Mouse (Mus musculus) heart, postnatal 25 days (tissue): ENCODE data around the gene Sf3a1. TPM values are rescaled to one million over a fixed set of nuclear protein-coding genes. Genes with fewer than 3 reads are reported as not detected.
A peak's percentile ranks its signal among the peaks of the same experiment; 100 is the strongest.

Source experiments
- DNase-seq: peaks from one replicate; pipeline ENCODE4 v3.0.0; 2022; ENCODE audit warnings: low spot score
- intact Hi-C: fragments of 180-260 bp; cut with DNase I; formaldehyde crosslinking; loops from one replicate; pipeline ENCODE4 v1.15.1; 2025
- total RNA-seq, 2 experiments: library from RNA; stranded (reverse); gene quantifications; 2 replicates each; pipeline ENCODE4 v1.2.3; 2021

Gene Sf3a1
- total RNA-seq, 2 experiments from 2014 or later = 40.0 to 43.9 TPM

GRCm38 (mm10) chr11:4207655-4208054, 47.5 kb downstream of the Sf3a1 start:
- intact Hi-C loops = no loop called here
- DNase-seq = no peak

DNA sequence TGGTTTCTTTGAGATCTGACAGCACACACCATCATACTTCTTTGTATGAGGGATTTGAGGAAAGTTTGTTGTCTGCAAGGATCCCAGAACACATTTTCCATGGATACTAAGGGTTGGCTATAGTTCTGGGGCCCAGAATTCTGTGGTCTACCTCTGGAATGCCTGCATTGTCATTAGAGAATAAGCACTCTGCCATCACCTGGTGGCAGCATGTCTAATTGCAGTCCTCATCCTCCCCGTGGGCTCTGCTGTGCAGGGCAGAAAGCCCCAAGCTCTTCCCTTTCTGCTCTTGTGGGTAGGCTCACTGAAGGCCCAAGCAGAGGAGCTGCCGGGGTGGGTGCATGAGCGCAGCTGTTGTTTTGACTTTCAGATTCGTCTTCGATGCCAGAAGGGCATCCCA, 49.4 kb downstream of the Sf3a1 start:
- no peak for DNase-seq
- intact Hi-C loops = no loop called here

- DNase-seq = no peak
- intact Hi-C loops = loop anchor here (10.0 kb wide), 1 partner anchor 46 kb away; the partner anchor contains the start of genes Ccdc157 and Sf3a1
Measured at GRCm38 (mm10) chr11:4210786-4211185, 50.6 kb downstream of the Sf3a1 start.

DNA sequence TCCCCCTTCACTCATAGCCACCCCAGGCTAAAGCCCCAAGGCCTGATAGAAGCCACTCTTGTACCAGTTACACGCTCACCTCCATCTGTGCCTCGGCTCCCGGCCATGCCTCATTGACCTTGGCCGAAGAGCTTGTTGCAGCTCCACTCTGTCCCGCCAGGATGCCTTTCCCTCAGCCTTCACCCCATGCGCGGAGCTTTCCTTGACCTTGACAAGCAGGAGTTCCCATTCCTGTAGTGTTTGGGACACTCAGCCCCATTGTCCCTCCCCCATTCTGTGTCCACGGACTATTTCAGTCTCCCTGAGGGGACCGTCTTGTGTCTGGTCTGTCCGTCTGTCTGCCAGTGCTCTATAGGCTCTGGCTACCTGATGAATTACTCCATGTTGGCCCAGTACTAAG, 53.0 kb downstream of the Sf3a1 start:
- intact Hi-C loops = loop anchor here (10.0 kb wide), 1 partner anchor 48 kb away; the partner anchor contains the start of genes Ccdc157 and Sf3a1

DNA sequence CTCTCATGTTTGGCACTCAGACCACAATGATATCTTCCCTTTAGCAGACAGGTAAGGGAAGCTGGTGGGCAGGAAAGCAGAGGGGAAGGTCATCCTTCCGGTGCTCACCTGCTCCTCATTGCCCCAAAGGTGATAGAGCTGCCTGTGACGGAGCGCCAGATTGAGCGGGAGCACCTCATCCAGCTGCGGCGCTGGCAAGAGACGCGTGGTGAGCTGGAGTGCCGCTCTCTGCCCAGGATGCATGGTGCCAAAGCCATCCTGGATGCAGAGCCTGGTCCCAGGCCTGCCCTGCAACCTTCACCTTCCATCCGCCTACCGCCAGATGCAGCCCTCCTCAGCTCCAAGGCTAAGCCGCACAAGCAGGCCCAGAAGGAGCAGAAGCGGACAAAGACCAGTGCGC, 54.4 kb downstream of the Sf3a1 start:
- DNase-seq = no peak
- intact Hi-C loops = loop anchor here (10.0 kb wide), 1 partner anchor 50 kb away; the partner anchor contains the start of genes Ccdc157 and Sf3a1

More for the DNA sequence above, 53.0 kb downstream of the Sf3a1 start:
- no peak for DNase-seq

- DNase-seq = no peak
- intact Hi-C loops = loop anchor here (10.0 kb wide), 1 partner anchor 50 kb away; the partner anchor contains the start of genes Ccdc157 and Sf3a1
Measured at GRCm38 (mm10) chr11:4215061-4215460, 54.9 kb downstream of the Sf3a1 start.

DNA sequence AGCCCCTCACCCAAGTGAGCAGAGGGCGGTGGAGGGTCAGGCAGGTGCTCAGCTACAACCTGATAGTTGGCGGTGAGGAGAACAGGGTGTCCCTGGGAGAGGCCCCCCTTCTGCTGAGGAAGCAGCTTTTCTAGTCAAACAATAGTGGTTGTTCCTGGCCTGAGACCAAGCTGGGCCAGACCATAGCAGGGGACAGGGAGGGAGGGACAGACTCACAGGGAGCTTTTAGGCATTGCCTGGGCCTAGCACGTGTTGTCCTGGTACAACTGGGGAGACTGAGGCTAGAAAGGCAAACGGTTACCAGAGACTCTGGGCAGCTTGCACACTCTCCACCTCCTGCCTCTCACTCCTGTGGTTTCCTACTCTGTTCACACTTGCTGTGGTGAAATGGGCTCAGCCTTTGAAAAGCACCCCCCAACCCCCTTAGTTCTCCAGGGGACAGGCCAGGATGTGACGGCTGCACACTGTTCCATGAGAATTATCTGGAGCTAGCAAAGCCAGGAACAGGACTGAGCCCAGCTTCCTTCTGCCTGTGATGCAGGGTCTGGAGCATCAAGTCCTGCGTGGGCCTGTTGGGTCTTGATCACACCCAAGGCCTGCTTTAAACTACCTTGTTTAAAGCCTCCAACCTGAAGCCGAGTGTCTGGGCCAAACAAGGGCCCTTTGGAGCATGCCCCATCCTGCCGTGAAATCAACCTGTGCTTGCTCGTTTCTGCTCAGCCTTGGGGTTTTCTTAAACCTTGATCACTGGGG, 56.3 kb downstream of the Sf3a1 start:
- intact Hi-C loops = loop anchor here (10.0 kb wide), 1 partner anchor 52 kb away; the partner anchor contains the start of genes Ccdc157 and Sf3a1
- peak; percentile 78 for DNase-seq

DNA sequence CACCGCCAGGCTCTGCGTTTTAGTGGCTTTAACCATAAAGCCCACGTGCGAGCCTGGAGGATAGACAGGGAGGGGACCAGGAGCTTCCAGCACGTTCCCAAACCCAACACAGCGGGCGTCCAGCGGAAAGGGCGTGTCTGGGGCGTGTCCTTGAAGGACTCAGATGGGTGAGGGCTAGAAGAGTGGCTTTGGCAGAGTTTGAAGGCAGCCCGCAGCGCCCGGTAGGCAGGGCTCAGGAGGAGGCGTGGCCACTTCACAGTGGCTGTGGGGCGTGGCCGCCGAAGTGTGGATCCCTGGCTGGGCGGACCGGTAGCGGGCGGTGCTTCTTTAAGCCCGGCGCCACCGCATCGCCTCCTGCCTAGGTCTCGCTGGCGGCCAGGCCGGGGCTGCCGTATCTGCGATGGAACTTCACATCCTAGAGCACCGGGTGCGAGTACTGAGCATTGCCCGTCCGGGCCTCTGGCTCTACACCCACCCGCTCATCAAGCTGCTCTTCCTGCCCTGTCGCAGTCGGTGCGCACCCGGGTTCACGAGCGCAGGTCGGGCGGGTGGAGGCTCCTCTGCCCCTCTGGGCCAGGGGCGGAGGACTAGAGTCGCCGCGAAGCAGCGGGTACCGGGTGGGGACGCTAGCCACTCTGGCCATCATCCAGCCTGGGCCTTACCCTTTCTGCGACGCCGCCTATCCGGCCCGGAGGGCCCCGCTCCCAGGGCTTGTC, 57.9 kb downstream of the Sf3a1 start, which contains the start of gene Castor1:
Castor1 (plus strand) TSS at position 312 of the 716 bp plus-strand sequence.
- DNase-seq = peak; percentile 94
- intact Hi-C loops = loop anchor here (2.0 to 10.0 kb wide), 3 partner anchors 27 to 123 kb away; partner anchors contain the start of genes Ccdc157, Mtfp1 and Sf3a1

GRCm38 (mm10) chr11:4218637-4219036, 58.5 kb downstream of the Sf3a1 start:
- intact Hi-C loops = loop anchor here (1.0 to 10.0 kb wide), 4 partner anchors 28 to 124 kb away; partner anchors contain the start of genes Ccdc157, Mtfp1, Rnf215 and Sf3a1

GRCm38 (mm10) chr11:4219317-4219751, 59.2 kb downstream of the Sf3a1 start:
- DNase-seq = peak; percentile 74
- intact Hi-C loops = loop anchor here (1.0 to 10.0 kb wide), 4 partner anchors 29 to 125 kb away; partner anchors contain the start of genes Ccdc157, Mtfp1, Rnf215 and Sf3a1

More at GRCm38 (mm10) chr11:4218637-4219036, 58.5 kb downstream of the Sf3a1 start:
- no peak for DNase-seq

- no peak for DNase-seq
- intact Hi-C loops = loop anchor here (1.0 to 10.0 kb wide), 6 partner anchors 29 to 125 kb away; partner anchors contain the start of genes Ccdc157, Mtfp1, Rnf215 and Sf3a1
Measured at GRCm38 (mm10) chr11:4219908-4220307, 59.8 kb downstream of the Sf3a1 start.

DNA sequence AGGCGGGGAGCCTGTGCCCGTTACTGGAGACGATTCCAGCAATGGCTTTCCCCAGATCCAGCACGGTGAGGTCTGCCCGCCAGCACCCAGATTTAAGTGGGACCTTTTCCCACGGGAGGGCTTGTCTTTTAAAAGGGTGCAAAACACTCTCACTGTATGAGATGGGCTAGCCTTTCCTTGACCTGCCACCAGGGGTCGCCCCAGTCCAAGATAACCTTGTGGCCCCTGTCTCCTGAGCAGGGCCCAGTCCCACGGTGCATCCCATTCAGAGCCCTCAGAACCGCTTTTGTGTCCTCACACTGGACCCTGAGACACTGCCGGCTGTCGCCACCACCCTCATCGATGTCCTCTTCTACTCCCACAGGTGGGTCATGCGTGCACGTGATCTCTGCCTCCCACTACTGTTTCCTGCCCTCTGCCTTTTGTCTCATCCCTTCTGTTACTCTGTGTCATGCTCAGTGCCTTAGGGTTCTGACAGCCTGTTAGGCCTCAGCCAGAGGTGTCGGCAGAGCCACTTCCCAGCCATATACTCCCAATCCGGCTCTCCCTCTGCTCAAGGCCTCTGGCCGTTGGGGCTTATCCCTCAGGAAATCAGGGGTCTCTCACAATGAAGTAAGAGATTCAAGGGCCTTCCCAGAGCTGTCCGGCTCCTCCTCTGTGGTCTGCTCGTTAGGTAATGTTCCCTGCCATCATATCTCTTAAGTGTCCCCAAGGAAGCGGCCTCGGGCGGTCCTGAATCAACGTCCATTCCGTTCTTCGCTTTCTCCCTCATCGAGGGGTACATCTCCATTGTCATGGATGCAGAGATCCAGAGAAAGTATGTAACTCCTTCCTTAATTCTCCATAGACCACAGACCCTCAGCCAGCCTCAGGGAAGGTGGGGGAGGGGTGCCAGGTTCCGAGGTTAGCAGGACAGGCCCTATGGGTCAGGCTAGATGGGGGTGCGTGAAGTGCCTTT, 60.6 kb downstream of the Sf3a1 start:
- intact Hi-C loops = loop anchor here (1.0 to 5.0 kb wide), 2 partner anchors 38 to 39 kb away; no protein-coding TSS in a partner anchor
- peak; percentile 50 for DNase-seq

DNA sequence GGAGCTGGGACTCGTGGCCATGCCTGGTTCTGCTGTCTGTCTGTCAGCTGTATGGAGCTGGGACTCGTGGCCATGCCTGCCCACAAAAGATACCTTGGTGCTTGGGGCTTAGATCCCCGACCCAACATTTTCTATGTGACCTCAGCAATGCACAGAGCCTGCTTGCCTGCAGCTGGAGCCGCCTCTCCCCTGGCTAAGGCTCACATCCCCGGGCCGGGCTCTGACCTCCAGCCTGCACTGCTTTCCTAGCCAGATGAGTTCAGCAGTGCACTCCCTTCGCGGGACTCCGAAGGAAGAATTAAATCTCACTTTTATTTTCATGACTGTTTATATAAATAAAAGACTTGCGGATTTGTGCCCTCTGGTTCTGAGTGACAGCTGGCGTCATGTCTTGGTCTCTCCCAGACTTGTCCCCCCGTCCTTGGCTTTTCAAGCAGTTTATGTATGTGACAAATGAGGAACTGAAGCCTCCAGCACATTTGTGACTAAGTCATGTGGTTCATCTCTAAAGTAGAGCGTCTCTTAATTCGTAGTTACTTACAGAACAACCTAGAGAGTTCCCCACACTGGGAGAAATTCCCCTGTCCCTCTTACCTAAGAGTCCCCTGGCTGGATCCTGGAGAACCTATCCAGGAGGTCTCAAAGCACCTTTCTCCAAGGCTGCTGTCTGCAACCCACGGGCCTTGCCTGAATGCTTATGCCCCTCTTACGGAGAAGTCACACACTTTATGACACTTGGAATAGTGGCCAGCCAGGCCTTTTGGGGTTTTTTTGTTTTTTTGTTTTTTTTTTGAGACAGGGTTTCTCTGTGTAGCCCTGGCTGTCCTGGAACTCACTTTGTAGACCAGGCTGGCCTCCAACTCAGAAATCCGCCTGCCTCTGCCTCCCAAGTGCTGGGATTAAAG, 62.1 kb downstream of the Sf3a1 start:
- intact Hi-C loops = loop anchor here (5.0 kb wide), 1 partner anchor 40 kb away; no protein-coding TSS in a partner anchor
- DNase-seq = no peak

- intact Hi-C loops = loop anchor here (5.0 kb wide), 1 partner anchor 41 kb away; no protein-coding TSS in a partner anchor
- DNase-seq = no peak
Measured at GRCm38 (mm10) chr11:4223393-4224188, 63.4 kb downstream of the Sf3a1 start.

DNA sequence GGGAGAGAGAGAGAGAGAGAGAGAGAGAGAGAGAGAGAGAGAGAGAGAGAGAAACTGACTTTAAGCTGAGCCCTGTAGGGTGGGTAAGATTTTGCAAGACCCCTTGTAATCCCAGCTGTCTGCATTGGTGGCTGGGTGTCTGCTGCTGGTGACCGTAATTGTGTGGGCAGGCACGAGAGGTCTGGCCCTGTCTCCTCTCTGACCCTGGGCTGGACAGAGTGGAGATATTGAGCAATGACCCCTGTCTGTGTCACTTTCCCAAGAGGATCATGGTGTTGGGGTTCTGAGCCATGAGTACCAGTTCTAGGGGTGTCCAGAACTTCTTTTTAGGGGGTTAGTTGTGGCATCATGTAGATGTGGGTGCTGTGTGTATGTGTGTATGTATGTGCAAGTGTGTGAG, 64.1 kb downstream of the Sf3a1 start:
- DNase-seq = no peak
- intact Hi-C loops = loop anchor here (5.0 kb wide), 1 partner anchor 42 kb away; no protein-coding TSS in a partner anchor

DNA sequence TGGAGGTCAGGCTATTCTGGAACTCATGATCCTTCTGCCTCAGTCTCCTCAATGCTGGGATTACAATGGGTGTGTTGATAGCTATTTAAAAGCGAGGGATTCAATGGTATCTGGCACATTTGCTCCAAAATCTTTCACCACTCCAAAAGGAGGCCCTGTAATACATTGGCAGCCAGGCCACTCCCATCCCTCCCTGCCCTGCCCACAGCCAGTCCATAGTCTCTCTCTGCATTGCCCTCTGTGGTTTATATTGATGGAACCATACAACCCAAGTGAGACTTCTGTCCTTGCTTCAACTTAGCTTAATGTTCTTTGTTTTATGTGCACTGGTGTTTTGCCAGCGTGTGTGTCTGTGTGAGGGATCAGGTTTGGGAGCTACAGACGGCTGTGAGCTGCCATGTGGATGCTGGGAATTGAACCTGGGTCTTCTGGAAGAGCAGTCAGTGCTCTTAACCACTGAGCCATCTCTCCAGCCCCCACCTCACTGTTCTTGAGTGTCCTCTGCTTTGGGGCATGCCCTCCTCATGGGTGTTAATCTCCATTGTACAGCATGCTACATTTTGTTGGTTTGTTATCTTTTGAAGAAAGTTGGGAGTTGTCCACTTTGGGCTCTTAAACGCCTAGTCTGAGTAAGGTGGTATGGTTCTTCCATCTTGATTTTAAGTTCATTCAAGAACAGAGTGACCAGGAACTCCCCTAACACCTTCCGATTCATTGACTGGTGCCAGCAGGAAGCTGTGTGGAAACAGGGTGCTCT, 66.6 kb downstream of the Sf3a1 start:
- intact Hi-C loops = no loop called here

More for the DNA sequence above, 66.6 kb downstream of the Sf3a1 start:
- DNase-seq = no peak
